Mouse (Mus musculus) midbrain, embryonic 10.5 days (tissue): ENCODE measurements around the gene Slc36a4. TPM values are rescaled to one million over a fixed set of nuclear protein-coding genes. Genes with fewer than 3 reads are reported as not detected.
A peak's percentile ranks its signal among the peaks of the same experiment; 100 is the strongest.

Experiments
- DNase-seq: peaks from one replicate; pipeline ENCODE4 v3.0.0-alpha.2; 2017; ENCODE audit warnings: low spot score
- H3K27ac ChIP-seq: fragments of 300-500 bp; sonication (generic); replicated peaks from 2 replicates; pipeline ENCODE4 v1.5.1; 2016; ENCODE audit warnings: mild to moderate bottlenecking
- H3K27me3 ChIP-seq: fragments of 300-500 bp; sonication (generic); 2 replicates; pipeline ENCODE4 v1.6.1; 2016; ENCODE audit warnings: low read depth, mild to moderate bottlenecking; ENCODE audit not compliant: poor library complexity, severe bottlenecking
- H3K36me3 ChIP-seq: fragments of 300-500 bp; sonication (generic); 2 replicates; pipeline ENCODE4 v1.6.1; 2016; ENCODE audit warnings: mild to moderate bottlenecking, moderate library complexity
- H3K4me1 ChIP-seq: fragments of 300-500 bp; sonication (generic); 2 replicates; pipeline ENCODE4 v1.6.1; 2016
- H3K4me3 ChIP-seq: fragments of 300-500 bp; sonication (generic); 2 replicates; pipeline ENCODE4 v1.5.1; 2016; ENCODE audit warnings: mild to moderate bottlenecking, moderate library complexity
- H3K9me3 ChIP-seq: fragments of 300-500 bp; sonication (generic); replicated peaks from 2 replicates; pipeline ENCODE4 v1.6.1; 2016; ENCODE audit warnings: mild to moderate bottlenecking
- WGBS: fragments of 180-500 bp; shearing (Covaris S2); methylation state at CpG from one replicate; pipeline ENCODE4 v1.1.7; 2016; 5-methylcytosine and 5-hydroxymethylcytosine counted together
- polyA plus RNA-seq: library from polyadenylated mRNA; unstranded; fragments of >200 nt; fragmentation: Nextera tagmentation; extraction: Ambion mirVana; gene quantifications from 2 replicates; pipeline ENCODE4 v1.2.1, GENCODE M21; 2016

Slc36a4 gene
- polyA plus RNA-seq, 1 experiment from 2014 or later = 9.4 TPM

- peak overlapping the region; percentile 89 for H3K4me3 ChIP-seq
- DNase-seq = no peak
- H3K4me1 ChIP-seq = peaks cover 21% of the 10 kb centered on the region
- H3K27ac ChIP-seq = no peak overlapping the region
- no peaks in the 10 kb centered on the region for H3K36me3 ChIP-seq
- 94% methylated on average over 13 of the region's 13 CpGs for whole genome bisulfite sequencing
- peaks cover 13% of the 10 kb centered on the region for H3K27me3 ChIP-seq
- no peaks in the 10 kb centered on the region for H3K9me3 ChIP-seq
Observed at GRCm38 (mm10) chr9:15710821-15711565, 1.5 kb downstream of the Slc36a4 start.

- Histone ChIP-seq H3K27ac (no peak overlapping the region), H3K36me3 (no peaks in the 10 kb centered on the region), H3K9me3 (no peaks in the 10 kb centered on the region), H3K27me3 (peaks cover 13% of the 10 kb centered on the region), H3K4me3 (no peak overlapping the region), H3K4me1 (peaks cover 21% of the 10 kb centered on the region)
- WGBS = 90% methylated on average over 7 of the region's 7 CpGs
- no peak for DNase-seq
Observed at GRCm38 (mm10) chr9:15711676-15712075, 2.1 kb downstream of the Slc36a4 start.

DNA sequence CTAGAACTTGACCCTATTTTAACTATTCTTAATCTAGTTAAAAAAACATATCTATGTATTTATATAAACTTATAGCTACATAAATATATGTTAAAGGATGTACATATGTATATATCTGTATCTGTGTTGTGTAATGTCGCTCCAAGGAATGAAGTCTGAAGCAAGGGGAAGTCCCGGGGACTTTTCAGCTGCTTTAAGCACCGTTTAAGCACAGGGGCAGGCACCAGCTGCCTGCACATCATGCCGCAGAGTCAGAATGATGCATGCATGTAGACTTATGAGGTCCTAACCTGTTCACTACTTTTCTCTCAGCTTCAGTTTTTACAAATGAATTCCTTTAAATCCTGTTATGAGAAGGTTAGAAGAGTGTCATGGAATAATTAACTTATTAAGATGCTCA, 5.3 kb downstream of the Slc36a4 start:
- whole genome bisulfite sequencing = 93% methylated on average over 4 of the region's 4 CpGs
- no peaks in the 10 kb centered on the region for H3K9me3 ChIP-seq
- H3K27me3 ChIP-seq = no peaks in the 10 kb centered on the region
- peaks cover 12% of the 10 kb centered on the region for H3K4me1 ChIP-seq
- no peak overlapping the region for H3K4me3 ChIP-seq
- H3K27ac ChIP-seq = no peak overlapping the region
- no peak for DNase-seq
- no peaks in the 10 kb centered on the region for H3K36me3 ChIP-seq

- no peaks in the 10 kb centered on the region for H3K27me3 ChIP-seq
- DNase-seq = no peak
- peaks cover 6% of the 10 kb centered on the region for H3K4me1 ChIP-seq
- H3K36me3 ChIP-seq = no peaks in the 10 kb centered on the region
- H3K4me3 ChIP-seq = no peak overlapping the region
- H3K27ac ChIP-seq = no peak overlapping the region
- WGBS = 90% methylated on average over 11 of the region's 11 CpGs
- H3K9me3 ChIP-seq = no peaks in the 10 kb centered on the region
Observed at GRCm38 (mm10) chr9:15715193-15715989, 5.9 kb downstream of the Slc36a4 start.

DNA sequence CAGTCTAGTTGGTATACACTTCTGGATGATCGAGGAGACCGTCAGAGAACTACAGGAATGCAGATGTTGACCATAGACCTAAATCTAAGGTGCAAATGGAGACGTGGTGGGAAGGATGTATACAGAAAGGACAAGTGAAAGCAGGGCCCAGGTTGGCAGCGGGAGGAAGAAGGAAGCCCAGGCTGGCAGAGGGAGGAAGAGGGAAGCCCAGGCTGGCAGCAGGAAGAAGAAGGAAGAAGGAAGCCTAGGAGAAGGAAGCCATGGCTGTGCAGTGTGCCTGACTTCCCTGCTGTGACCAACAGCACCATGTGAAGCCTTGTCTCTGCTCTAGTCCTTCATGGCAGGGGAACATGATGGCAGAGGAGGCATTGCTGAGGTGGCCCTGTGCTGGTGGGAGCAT, 7.8 kb downstream of the Slc36a4 start:
- H3K36me3 ChIP-seq = peaks cover 5% of the 10 kb centered on the region
- 89% methylated on average over 4 of the region's 4 CpGs for WGBS
- 0 out of 2 replicates have a peak, but pooled peaks cover 3% of the 10 kb centered on the region for H3K4me1 ChIP-seq
- H3K9me3 ChIP-seq = no peaks in the 10 kb centered on the region
- H3K4me3 ChIP-seq = no peak overlapping the region
- no peak for DNase-seq
- H3K27me3 ChIP-seq = no peaks in the 10 kb centered on the region
- H3K27ac ChIP-seq = no peak overlapping the region

- H3K4me3 ChIP-seq = no peak overlapping the region
- 87% methylated on average over 6 of the region's 6 CpGs for WGBS
- no peak overlapping the region for H3K27ac ChIP-seq
- peaks cover 13% of the 10 kb centered on the region for H3K36me3 ChIP-seq
- H3K27me3 ChIP-seq = no peaks in the 10 kb centered on the region
- no peaks in the 10 kb centered on the region for H3K9me3 ChIP-seq
- H3K4me1 ChIP-seq = 0 out of 2 replicates have a peak, but pooled peaks cover 3% of the 10 kb centered on the region
- DNase-seq = no peak
Observed at GRCm38 (mm10) chr9:15718295-15718694, 8.8 kb downstream of the Slc36a4 start.

- H3K27me3 ChIP-seq = no peaks in the 10 kb centered on the region
- no peak overlapping the region for H3K27ac ChIP-seq
- no peaks in the 10 kb centered on the region for H3K9me3 ChIP-seq
- H3K4me3 ChIP-seq = no peak overlapping the region
- 0 out of 2 replicates have a peak, but pooled peaks cover 3% of the 10 kb centered on the region for H3K4me1 ChIP-seq
- peaks cover 26% of the 10 kb centered on the region for H3K36me3 ChIP-seq
- no peak for DNase-seq
- WGBS = 87% methylated on average over 14 of the region's 14 CpGs
Observed at GRCm38 (mm10) chr9:15719594-15719993, 10.1 kb downstream of the Slc36a4 start.

GRCm38 (mm10) chr9:15720556-15720955, 11.0 kb downstream of the Slc36a4 start:
- Histone ChIP-seq H3K4me1 (0 out of 2 replicates have a peak, but pooled peaks cover 3% of the 10 kb centered on the region), H3K27me3 (no peaks in the 10 kb centered on the region), H3K9me3 (no peaks in the 10 kb centered on the region), H3K4me3 (no peak overlapping the region), H3K27ac (no peak overlapping the region), H3K36me3 (peaks cover 36% of the 10 kb centered on the region)
- no peak for DNase-seq
- 91% methylated on average over 8 of the region's 8 CpGs for WGBS

- H3K4me1 ChIP-seq = 0 out of 2 replicates have a peak, but pooled peaks cover 3% of the 10 kb centered on the region
- WGBS = 83% methylated on average over 6 of the region's 6 CpGs
- H3K36me3 ChIP-seq = peaks cover 44% of the 10 kb centered on the region
- DNase-seq = no peak
- H3K9me3 ChIP-seq = no peaks in the 10 kb centered on the region
- H3K27ac ChIP-seq = no peak overlapping the region
- no peaks in the 10 kb centered on the region for H3K27me3 ChIP-seq
- no peak overlapping the region for H3K4me3 ChIP-seq
Observed at GRCm38 (mm10) chr9:15721226-15721833, 11.8 kb downstream of the Slc36a4 start.

- DNase-seq = no peak
Observed at GRCm38 (mm10) chr9:15722506-15722905, 13.0 kb downstream of the Slc36a4 start.

GRCm38 (mm10) chr9:15727168-15727567, 17.6 kb downstream of the Slc36a4 start:
- 94% methylated on average over 8 of the region's 8 CpGs for WGBS
- no peak overlapping the region for H3K4me3 ChIP-seq
- no peak for DNase-seq
- H3K27me3 ChIP-seq = no peaks in the 10 kb centered on the region
- H3K9me3 ChIP-seq = no peaks in the 10 kb centered on the region
- H3K27ac ChIP-seq = no peak overlapping the region
- peaks cover 87% of the 10 kb centered on the region for H3K36me3 ChIP-seq
- H3K4me1 ChIP-seq = peaks cover 6% of the 10 kb centered on the region

More at GRCm38 (mm10) chr9:15722506-15722905, 13.0 kb downstream of the Slc36a4 start:
- 86% methylated on average over 8 of the region's 8 CpGs for WGBS
- H3K36me3 ChIP-seq = peaks cover 55% of the 10 kb centered on the region
- 0 out of 2 replicates have a peak, but pooled peaks cover 3% of the 10 kb centered on the region for H3K4me1 ChIP-seq
- H3K27me3 ChIP-seq = no peaks in the 10 kb centered on the region
- H3K4me3 ChIP-seq = no peak overlapping the region
- no peak overlapping the region for H3K27ac ChIP-seq
- no peaks in the 10 kb centered on the region for H3K9me3 ChIP-seq

- no peak overlapping the region for H3K4me3 ChIP-seq
- WGBS = 54% methylated on average over 13 of the region's 13 CpGs
- peak overlapping the region; percentile 73 for H3K27ac ChIP-seq
- H3K36me3 ChIP-seq = peaks cover 75% of the 10 kb centered on the region
- peak; percentile 43 for DNase-seq
- H3K27me3 ChIP-seq = no peaks in the 10 kb centered on the region
- H3K4me1 ChIP-seq = peaks cover 14% of the 10 kb centered on the region
- H3K9me3 ChIP-seq = no peaks in the 10 kb centered on the region
Observed at GRCm38 (mm10) chr9:15731758-15732748, 22.5 kb downstream of the Slc36a4 start.
